Mouse (Mus musculus) embryonic facial prominence, embryonic 12.5 days (tissue): Measurements from ENCODE around the gene I0C0044D17Rik. TPM values are rescaled to one million over a fixed set of nuclear protein-coding genes. Genes with fewer than 3 reads are reported as not detected.
"Not testable (repeated sequence)": the region's sequence is repeated elsewhere in the genome, so short reads cannot be mapped to it uniquely, and the experiment has no call there.

Experiments
- ATAC-seq: fragments of 200-750 bp; cut with Nextera tagmentation; 2 replicates; pipeline ENCODE4 v1.8.0; 2017; ENCODE audit not compliant: insufficient number of reproducible peaks, insufficient read depth, low FRiP score, low TSS enrichment
- H3K27ac ChIP-seq: fragments of 300-500 bp; sonication (generic); 2 replicates; pipeline ENCODE4 v1.5.1; 2016; ENCODE audit warnings: mild to moderate bottlenecking
- H3K27me3 ChIP-seq: fragments of 300-500 bp; sonication (generic); 2 replicates; pipeline ENCODE4 v1.6.1; 2016; ENCODE audit warnings: mild to moderate bottlenecking, moderate library complexity
- H3K36me3 ChIP-seq: fragments of 300-500 bp; sonication (generic); 2 replicates; pipeline ENCODE4 v1.6.1; 2016; ENCODE audit warnings: mild to moderate bottlenecking
- H3K4me1 ChIP-seq: fragments of 300-500 bp; sonication (generic); 2 replicates; pipeline ENCODE4 v1.6.1; 2016
- H3K4me2 ChIP-seq: fragments of 300-500 bp; sonication (generic); replicated peaks from 2 replicates; pipeline ENCODE4 v1.6.1; 2016; ENCODE audit warnings: mild to moderate bottlenecking, moderate library complexity
- H3K4me3 ChIP-seq: fragments of 300-500 bp; sonication (generic); 2 replicates; pipeline ENCODE4 v1.5.1; 2016; ENCODE audit warnings: mild to moderate bottlenecking
- H3K9ac ChIP-seq: fragments of 300-500 bp; sonication (generic); 2 replicates; pipeline ENCODE4 v1.6.1; 2016; ENCODE audit warnings: mild to moderate bottlenecking, moderate library complexity
- H3K9me3 ChIP-seq: fragments of 300-500 bp; sonication (generic); 2 replicates; pipeline ENCODE4 v1.6.1; 2016; ENCODE audit warnings: mild to moderate bottlenecking, moderate library complexity
- WGBS: fragments of 180-500 bp; shearing (Covaris S2); methylation state at CpG from one replicate; pipeline ENCODE4 v1.1.7; 2016; 5-methylcytosine and 5-hydroxymethylcytosine counted together
- polyA plus RNA-seq: library from polyadenylated mRNA; unstranded; fragments of >200 nt; fragmentation: Nextera tagmentation; extraction: Ambion mirVana; gene quantifications from 2 replicates; pipeline ENCODE4 v1.2.1, GENCODE M21; 2016

Gene I0C0044D17Rik
- polyA plus RNA-seq, 1 experiment from 2014 or later = not detected

GRCm38 (mm10) chr4:98845687-98846125, 22.1 kb upstream of the I0C0044D17Rik start:
- 61% methylated on average over 8 of the region's 8 CpGs for WGBS
- Histone ChIP-seq H3K36me3 (no peaks in the 10 kb centered on the region), H3K4me3 (no peak overlapping the region), H3K27ac (no peak overlapping the region), H3K9me3 (no peaks in the 10 kb centered on the region), H3K4me1 (peaks cover 4% of the 10 kb centered on the region; the same call in 1 of the 2 replicates), H3K9ac (no peak overlapping the region), H3K4me2 (no peak overlapping the region), H3K27me3 (no peaks in the 10 kb centered on the region)
- 0 out of 2 replicates have a peak, but pooled peaks have one; percentile 15 for ATAC-seq

GRCm38 (mm10) chr4:98845201-98845600, 21.6 kb upstream of the I0C0044D17Rik start:
- no peaks in the 10 kb centered on the region for H3K27me3 ChIP-seq
- no peak overlapping the region for H3K9ac ChIP-seq
- H3K4me1 ChIP-seq = peaks cover 4% of the 10 kb centered on the region; the same call in 1 of the 2 replicates
- ATAC-seq = no peak
- H3K4me3 ChIP-seq = no peak overlapping the region
- no peaks in the 10 kb centered on the region for H3K9me3 ChIP-seq
- H3K27ac ChIP-seq = no peak overlapping the region
- no peaks in the 10 kb centered on the region for H3K36me3 ChIP-seq
- H3K4me2 ChIP-seq = no peak overlapping the region
- WGBS = 91% methylated on average over 4 of the region's 4 CpGs

GRCm38 (mm10) chr4:98843906-98844597, 20.4 kb upstream of the I0C0044D17Rik start:
- 74% methylated on average over 7 of the region's 7 CpGs for WGBS
- no peak overlapping the region for H3K4me2 ChIP-seq
- H3K4me3 ChIP-seq = no peak overlapping the region
- no peak for ATAC-seq
- H3K4me1 ChIP-seq = peaks cover 4% of the 10 kb centered on the region; the same call in 1 of the 2 replicates
- H3K36me3 ChIP-seq = no peaks in the 10 kb centered on the region
- H3K27ac ChIP-seq = no peak overlapping the region
- no peaks in the 10 kb centered on the region for H3K9me3 ChIP-seq
- no peaks in the 10 kb centered on the region for H3K27me3 ChIP-seq
- H3K9ac ChIP-seq = no peak overlapping the region

GRCm38 (mm10) chr4:98841251-98841650, 17.6 kb upstream of the I0C0044D17Rik start:
- peaks cover 15% of the 10 kb centered on the region for H3K4me1 ChIP-seq
- not testable (repeated sequence) for H3K4me2 ChIP-seq, H3K4me3 ChIP-seq, H3K27ac ChIP-seq, ATAC-seq, H3K36me3 ChIP-seq, H3K27me3 ChIP-seq, H3K9me3 ChIP-seq, H3K9ac ChIP-seq
- WGBS = 87% methylated on average over 6 of the region's 6 CpGs

- no peaks in the 10 kb centered on the region for H3K9me3 ChIP-seq
- peaks cover 15% of the 10 kb centered on the region for H3K4me1 ChIP-seq
- no peaks in the 10 kb centered on the region for H3K27me3 ChIP-seq
- ATAC-seq = no peak
- no peaks in the 10 kb centered on the region for H3K36me3 ChIP-seq
- WGBS = 63% methylated on average over 6 of the region's 6 CpGs
- no peak overlapping the region for H3K4me3 ChIP-seq
- H3K4me2 ChIP-seq = no peak overlapping the region
- no peak overlapping the region for H3K9ac ChIP-seq
- H3K27ac ChIP-seq = no peak overlapping the region
Observed at GRCm38 (mm10) chr4:98840526-98840925, 16.9 kb upstream of the I0C0044D17Rik start.

- Histone ChIP-seq H3K4me2 (no peak overlapping the region), H3K36me3 (no peaks in the 10 kb centered on the region), H3K4me3 (no peak overlapping the region), H3K9me3 (no peaks in the 10 kb centered on the region), H3K27ac (no peak overlapping the region), H3K9ac (no peak overlapping the region), H3K27me3 (no peaks in the 10 kb centered on the region), H3K4me1 (peaks cover 16% of the 10 kb centered on the region)
- no peak for ATAC-seq
- WGBS = 28% methylated on average over 4 of the region's 4 CpGs
Observed at GRCm38 (mm10) chr4:98838913-98839312, 15.3 kb upstream of the I0C0044D17Rik start.

GRCm38 (mm10) chr4:98837715-98838505, 14.3 kb upstream of the I0C0044D17Rik start:
- no peak overlapping the region for H3K4me2 ChIP-seq
- H3K4me1 ChIP-seq = peaks cover 15% of the 10 kb centered on the region
- no peaks in the 10 kb centered on the region for H3K27me3 ChIP-seq
- H3K27ac ChIP-seq = no peak overlapping the region
- no peak overlapping the region for H3K9ac ChIP-seq
- H3K36me3 ChIP-seq = no peaks in the 10 kb centered on the region
- H3K4me3 ChIP-seq = no peak overlapping the region
- WGBS = 92% methylated on average over 16 of the region's 16 CpGs
- ATAC-seq = no peak
- no peaks in the 10 kb centered on the region for H3K9me3 ChIP-seq

GRCm38 (mm10) chr4:98836519-98836918, 12.9 kb upstream of the I0C0044D17Rik start:
- no peak overlapping the region for H3K27ac ChIP-seq
- H3K27me3 ChIP-seq = no peaks in the 10 kb centered on the region
- H3K4me1 ChIP-seq = peaks cover 20% of the 10 kb centered on the region
- H3K4me2 ChIP-seq = no peak overlapping the region
- no peak overlapping the region for H3K9ac ChIP-seq
- WGBS = 53% methylated on average over 5 of the region's 5 CpGs
- no peak overlapping the region for H3K4me3 ChIP-seq
- no peak for ATAC-seq
- no peaks in the 10 kb centered on the region for H3K9me3 ChIP-seq
- no peaks in the 10 kb centered on the region for H3K36me3 ChIP-seq

- H3K36me3 ChIP-seq = no peaks in the 10 kb centered on the region
- H3K9ac ChIP-seq = no peak overlapping the region
- no peak overlapping the region for H3K4me3 ChIP-seq
- no peak overlapping the region for H3K4me2 ChIP-seq
- H3K27ac ChIP-seq = no peak overlapping the region
- H3K4me1 ChIP-seq = peaks cover 20% of the 10 kb centered on the region
- no peaks in the 10 kb centered on the region for H3K27me3 ChIP-seq
- H3K9me3 ChIP-seq = no peaks in the 10 kb centered on the region
- 59% methylated on average over 4 of the region's 4 CpGs for WGBS
- ATAC-seq = no peak
Observed at GRCm38 (mm10) chr4:98834782-98835181, 11.1 kb upstream of the I0C0044D17Rik start.

GRCm38 (mm10) chr4:98831726-98832125, 8.1 kb upstream of the I0C0044D17Rik start:
- H3K27me3 ChIP-seq = no peaks in the 10 kb centered on the region
- H3K4me1 ChIP-seq = peaks cover 13% of the 10 kb centered on the region
- WGBS = 46% methylated on average over 1 of the region's 1 CpGs
- no peak overlapping the region for H3K4me3 ChIP-seq
- H3K9ac ChIP-seq = no peak overlapping the region
- no peaks in the 10 kb centered on the region for H3K9me3 ChIP-seq
- no peak for ATAC-seq
- no peak overlapping the region for H3K4me2 ChIP-seq
- no peak overlapping the region for H3K27ac ChIP-seq
- H3K36me3 ChIP-seq = no peaks in the 10 kb centered on the region

- H3K4me3 ChIP-seq = no peak overlapping the region
- no peaks in the 10 kb centered on the region for H3K9me3 ChIP-seq
- H3K27me3 ChIP-seq = no peaks in the 10 kb centered on the region
- H3K4me1 ChIP-seq = peaks cover 12% of the 10 kb centered on the region
- no peaks in the 10 kb centered on the region for H3K36me3 ChIP-seq
- no peak overlapping the region for H3K9ac ChIP-seq
- ATAC-seq = no peak
- H3K27ac ChIP-seq = no peak overlapping the region
- no peak overlapping the region for H3K4me2 ChIP-seq
- WGBS = 13% methylated on average over 3 of the region's 3 CpGs
Observed at GRCm38 (mm10) chr4:98826701-98827100, 3.1 kb upstream of the I0C0044D17Rik start.

GRCm38 (mm10) chr4:98823047-98823446, 593 bp downstream of the I0C0044D17Rik start:
- Histone ChIP-seq H3K4me1 (peaks cover 12% of the 10 kb centered on the region), H3K4me3 (no peak overlapping the region), H3K27me3 (no peaks in the 10 kb centered on the region), H3K36me3 (no peaks in the 10 kb centered on the region), H3K9ac (no peak overlapping the region), H3K9me3 (no peaks in the 10 kb centered on the region), H3K4me2 (no peak overlapping the region), H3K27ac (no peak overlapping the region)
- no peak for ATAC-seq
- 55% methylated on average over 3 of the region's 3 CpGs for WGBS
